Mouse (Mus musculus) cerebellum, postnatal 4 days (tissue): ENCODE results near the gene Col13a1.
A peak's percentile ranks its signal among the peaks of the same experiment; 100 is the strongest.

ENCODE experiments used
- DNase-seq, 2 experiments: peaks; one replicate each; pipeline ENCODE4 v3.0.0; 2022; ENCODE audit warnings: low spot score in 2 of 2, mixed read lengths in 1 of 2

Col13a1 gene

DNA sequence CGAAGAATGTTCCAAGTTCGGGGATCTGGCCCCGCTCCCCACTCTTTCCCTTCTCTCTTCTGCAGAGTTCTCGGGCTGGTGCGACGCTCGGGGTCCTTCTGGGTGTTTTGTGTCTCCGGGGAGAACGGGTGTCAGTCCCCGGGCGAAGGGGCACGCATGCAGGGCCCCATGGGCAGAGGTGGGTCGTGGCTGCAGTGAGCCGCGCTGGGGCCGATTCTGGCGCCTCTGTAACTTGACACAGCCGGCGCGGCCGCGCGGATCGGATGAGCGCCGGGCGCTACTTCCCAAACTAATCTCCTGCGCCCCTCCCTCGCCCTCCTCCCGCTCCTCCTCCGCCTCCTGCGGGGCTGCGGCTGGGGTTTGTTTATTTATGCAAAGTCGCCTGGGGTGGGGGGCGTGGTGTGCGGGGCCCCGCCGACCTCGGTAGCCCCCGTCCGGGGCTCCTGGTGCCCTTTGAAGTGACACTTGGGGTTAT lies at the start of gene Col13a1:
Gene Col13a1 (minus strand): TSS at position 243 of the 475 bp plus-strand sequence.
- no peak for DNase-seq

DNA sequence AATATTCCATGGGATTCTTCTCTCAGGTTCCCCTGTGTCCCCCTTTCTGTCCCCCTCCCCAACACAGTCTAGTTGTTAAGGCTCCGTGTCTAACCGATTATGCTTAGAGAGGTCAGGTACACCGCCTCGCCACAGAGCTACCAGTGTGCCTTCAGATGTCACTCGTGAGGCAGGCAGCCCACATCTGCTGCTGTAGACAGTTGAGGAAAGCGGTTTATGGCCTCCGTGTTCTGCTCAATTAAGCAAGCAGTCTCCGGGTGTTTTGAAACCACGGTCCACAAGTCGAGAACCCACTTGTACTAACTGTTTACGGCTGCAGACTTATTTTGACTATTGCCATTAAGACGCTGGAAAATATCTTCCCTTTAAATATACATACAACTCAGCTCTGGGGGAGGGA lies 48.8 kb upstream of the Col13a1 start:
- DNase-seq = no peak

GRCm38 (mm10) chr10:62023821-62024551 lies 45.1 kb upstream of the Col13a1 start:
- peak in 1 of 2 experiments; percentile 12 for DNase-seq

DNA sequence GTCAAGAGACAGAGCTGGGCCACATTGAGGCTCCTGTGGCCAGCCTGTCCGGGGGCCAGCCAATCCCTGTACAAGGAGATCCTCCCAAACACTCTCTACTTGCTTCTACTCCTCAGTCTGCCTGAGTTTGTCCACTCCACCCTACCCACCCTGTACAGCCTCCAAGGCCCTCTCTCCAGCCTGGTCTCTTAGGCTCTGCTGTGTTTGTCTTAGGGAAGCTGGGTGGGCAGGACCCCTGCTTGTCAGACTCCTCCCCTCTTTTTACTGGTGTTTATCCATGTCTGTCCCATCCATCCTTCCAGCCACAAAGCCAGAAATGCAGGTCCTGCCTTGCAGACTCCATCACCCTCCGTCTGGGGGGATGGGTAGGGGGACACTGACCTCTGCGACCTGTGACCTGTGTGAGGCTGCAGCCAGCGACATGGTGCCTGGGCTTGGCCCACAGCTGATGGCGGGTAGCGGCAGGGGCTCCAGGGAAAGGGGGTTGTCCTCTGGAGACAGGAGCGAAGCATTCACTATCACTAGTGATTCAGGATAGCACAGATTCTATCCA lies 41.2 kb upstream of the Col13a1 start:
- DNase-seq = no peak

DNA sequence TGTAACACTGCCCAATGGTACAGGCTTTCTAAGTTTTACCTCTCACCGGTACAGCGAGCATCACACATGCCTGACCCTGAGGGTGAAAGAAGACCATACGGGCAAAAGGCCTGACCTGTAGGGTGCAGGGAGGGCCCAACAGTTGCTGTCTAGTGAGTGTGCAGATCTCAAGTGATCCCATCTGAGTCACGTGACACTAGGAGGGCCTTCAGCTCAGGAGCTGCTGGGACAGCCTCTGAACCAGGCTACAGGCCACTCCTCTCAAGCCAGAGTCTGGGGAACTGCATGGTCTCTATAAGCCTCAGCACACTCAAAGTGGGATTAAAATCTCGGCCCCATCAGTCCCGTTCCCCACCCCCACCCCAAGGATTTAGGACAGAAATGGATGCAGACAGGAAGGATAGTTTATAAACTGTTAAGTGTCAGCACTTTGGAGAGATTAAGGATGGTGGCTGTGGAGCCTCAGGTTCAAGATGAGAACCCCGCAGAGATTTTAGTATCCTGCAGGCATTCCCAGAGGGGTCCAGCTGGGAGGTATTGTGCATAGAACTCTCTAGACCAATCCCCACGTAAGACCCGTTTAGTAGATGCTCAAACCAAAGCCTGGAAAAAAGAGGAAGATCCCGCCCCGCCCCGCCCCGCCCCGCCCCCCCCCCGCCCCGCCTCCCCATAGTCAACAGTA lies 40.6 kb upstream of the Col13a1 start:
- no peak for DNase-seq

DNA sequence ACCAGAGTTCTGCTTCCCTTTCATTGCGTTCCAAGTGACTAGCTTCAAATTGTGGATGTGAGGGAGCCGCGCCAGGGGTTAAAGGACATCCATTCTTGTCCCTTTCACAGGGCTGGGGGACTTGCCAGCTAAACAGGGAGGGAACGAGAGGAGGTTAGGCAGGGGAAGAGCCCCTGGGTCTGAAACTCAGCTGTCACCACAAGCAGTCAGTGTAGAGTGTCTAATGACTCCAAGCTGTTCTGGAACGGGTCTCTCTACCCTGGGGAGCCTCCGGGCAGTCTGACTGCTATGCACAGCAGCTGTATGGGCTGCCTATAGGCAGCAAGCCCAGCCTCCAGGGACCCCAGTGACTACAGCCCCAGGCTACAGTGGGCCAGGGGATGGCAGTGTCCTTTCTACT lies 38.0 kb upstream of the Col13a1 start:
- peak in 1 of 2 experiments; percentile 5 for DNase-seq

DNA sequence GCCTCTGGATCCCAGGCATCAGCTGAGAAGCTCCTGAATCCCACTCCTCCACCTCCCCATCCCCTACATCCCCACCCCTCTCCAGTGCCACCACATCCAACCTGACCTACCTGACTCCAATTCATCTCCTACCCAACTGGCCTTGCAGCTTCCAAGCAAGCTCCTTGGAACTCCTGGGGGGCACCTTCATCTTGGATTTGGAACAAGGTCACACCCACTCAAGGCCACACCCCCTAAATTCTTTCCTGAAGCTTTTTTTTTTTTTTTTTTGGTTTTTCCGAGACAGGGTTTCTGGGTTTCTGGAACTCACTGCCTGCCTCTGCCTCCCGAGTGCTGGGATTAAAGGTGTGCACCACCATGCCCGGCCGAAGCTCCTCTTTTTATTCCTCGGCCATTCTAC lies 34.3 kb upstream of the Col13a1 start:
- no peak for DNase-seq

DNA sequence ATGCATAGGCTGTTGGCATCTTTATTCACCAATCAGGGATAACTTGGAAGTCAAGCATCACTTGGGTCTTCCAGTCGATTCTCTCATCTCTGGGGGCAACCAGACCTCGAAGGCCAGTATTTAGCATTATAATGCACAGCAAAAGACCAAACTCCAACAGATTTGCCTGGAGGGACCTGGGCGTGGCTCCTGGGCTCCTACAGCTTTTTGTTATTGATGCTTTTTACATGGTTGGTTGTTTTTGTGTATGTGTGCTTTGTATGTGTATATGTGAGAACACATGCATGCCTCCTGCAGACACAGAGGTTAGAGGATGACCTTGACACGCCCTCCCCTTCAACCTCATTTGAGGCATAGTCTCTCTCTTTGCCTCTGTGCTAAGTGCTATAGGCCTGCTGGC lies 33.5 kb upstream of the Col13a1 start:
- no peak for DNase-seq

DNA sequence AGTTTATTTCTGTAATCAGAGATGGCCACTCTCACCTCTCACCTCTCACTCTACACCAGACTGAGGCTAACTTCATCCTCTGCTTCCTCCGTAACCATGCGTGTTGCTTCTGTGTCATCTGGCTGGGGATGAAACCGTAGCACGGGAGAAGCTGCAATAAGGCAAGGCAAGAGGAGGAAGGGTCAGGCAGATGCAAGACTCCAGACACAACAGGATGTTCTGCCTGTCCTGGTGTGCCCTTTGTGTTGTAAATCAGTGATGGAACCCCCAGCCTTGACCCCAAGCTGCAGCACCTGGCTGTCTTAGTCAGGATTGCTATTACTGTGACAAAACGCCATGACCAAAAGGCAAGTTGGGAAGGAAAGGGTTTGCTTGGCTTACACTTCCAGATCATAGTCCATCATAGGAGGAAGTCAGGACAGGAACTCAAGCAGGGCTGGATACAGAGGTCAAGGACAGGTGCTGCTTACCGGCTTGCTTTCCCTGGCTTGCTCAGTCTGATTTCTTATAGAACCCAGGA lies 31.1 kb upstream of the Col13a1 start:
- DNase-seq = no peak

- DNase-seq = no peak
These were observed 29.1 kb upstream of the Col13a1 start for GRCm38 (mm10) chr10:62007958-62008357.

- DNase-seq = no peak
These were observed 27.5 kb upstream of the Col13a1 start for GRCm38 (mm10) chr10:62006371-62006770.

DNA sequence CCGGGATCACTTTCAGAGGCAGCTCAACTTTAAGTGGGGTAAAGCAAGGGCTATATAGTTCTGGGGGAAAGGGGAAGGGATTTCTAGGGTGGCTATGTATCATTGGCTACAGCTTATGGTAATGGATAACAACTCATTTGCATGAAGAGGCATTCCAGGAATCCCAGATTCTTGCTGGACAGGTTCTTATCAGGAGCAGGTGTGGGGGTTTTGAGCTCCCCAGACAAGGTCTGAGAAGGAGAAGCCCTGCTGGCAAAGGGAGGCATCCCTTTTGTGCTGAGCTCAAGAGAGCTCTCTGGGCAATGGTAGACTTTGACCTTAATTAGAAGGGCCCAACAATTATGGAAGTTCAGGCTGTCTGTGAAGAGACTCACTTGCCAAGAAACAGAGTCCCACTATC lies 21.3 kb upstream of the Col13a1 start:
- DNase-seq = no peak

GRCm38 (mm10) chr10:61999766-62000165 lies 20.9 kb upstream of the Col13a1 start:
- no peak for DNase-seq

GRCm38 (mm10) chr10:61991481-61992424 lies 12.8 kb upstream of the Col13a1 start:
- no peak for DNase-seq

DNA sequence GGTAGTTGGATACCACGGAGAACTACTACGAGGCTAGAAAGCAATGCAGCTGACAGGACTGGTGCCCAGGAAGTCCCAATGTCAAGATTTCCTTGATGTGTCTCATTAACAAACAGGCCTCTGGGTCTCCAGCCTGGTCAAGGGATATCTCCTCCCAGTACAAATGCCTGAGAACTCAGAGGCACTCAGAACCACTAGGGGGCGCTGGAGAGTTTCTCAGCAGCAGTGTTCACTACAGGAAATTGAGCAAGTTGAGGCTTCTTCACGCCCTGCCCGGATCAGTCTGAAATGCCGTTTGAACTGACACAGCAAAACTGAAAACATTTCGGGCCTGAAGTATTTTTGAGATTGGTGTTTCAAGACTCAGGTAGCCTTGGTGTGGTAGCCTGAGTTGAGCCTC lies 1.5 kb upstream of the Col13a1 start:
- peak; percentile 92 to 94 for DNase-seq

- peak in 1 of 2 experiments; percentile 11 for DNase-seq
These were observed 619 bp downstream of the Col13a1 start for GRCm38 (mm10) chr10:61978112-61978865.

DNA sequence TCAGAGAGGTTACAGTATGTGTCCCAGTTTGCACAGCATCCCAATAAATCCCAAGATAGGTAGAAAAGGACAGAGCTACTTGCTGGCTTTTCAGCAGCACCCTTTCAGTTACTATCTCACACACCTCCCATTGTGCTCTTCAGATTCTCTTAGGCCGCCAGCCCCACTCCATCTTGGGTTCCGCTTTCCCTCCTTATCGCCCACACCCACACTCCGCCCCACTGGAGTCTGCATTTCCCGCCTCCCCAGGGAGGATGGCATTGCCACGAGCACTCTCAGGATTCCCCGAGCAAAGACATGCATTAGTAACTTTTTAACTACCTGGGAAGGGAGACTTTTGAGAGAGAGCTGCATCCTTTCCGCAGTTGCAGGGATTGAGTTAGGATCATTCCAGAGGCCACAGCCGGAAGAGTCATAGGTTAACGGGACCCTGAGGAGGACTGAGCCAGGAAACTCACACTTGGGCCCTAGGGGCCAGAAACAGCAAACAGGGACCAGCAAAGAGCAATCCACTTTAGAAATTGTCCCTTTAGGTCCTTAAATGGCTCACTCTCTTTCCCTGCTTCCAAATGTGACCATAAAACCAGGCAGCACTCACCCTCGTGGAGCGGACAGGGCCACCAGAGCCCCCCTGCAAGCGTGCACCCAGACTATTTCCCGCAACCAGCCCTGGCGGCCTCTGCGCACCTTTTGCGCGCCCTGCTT lies 1.4 kb downstream of the Col13a1 start:
- no peak for DNase-seq

- DNase-seq = no peak
These were observed 1.9 kb downstream of the Col13a1 start for GRCm38 (mm10) chr10:61976987-61977386.

- DNase-seq = no peak
These were observed 4.3 kb downstream of the Col13a1 start for GRCm38 (mm10) chr10:61974581-61974980.

DNA sequence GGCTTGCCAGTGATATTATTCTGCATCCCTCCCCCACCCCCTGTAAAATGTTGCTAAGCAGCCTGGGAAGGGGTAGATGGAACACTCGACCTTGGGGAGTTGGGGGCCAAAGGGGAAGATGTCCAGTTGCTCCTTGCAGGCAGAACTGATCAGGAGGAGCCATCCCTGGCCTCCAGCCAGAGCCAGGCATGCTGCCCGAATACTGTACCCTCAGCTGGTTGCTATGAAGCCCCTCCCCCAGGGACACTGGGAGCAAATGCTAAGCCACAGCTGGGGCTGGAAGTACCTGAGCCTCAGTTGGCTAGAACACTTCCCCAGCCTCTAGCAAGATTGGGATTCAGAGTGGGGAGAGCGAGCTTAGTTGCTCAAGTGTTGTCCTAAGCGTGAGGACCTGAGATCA lies 6.9 kb downstream of the Col13a1 start:
- peak in 1 of 2 experiments; percentile 53 for DNase-seq
